Mouse (Mus musculus): ENCODE measurements around the gene Sept11.

The Sept11 gene

GRCm38 (mm10) chr5:93095301-93095700, 2.1 kb downstream of the Sept11 start:
- no peak for DNase-seq (ENCODE audit: low spot score in 2 of 2)

- DNase-seq (ENCODE audit: low spot score in 2 of 2): no peak
Measured at GRCm38 (mm10) chr5:93097204-93097906, 4.1 kb downstream of the Sept11 start.

GRCm38 (mm10) chr5:93098219-93098618, 5.0 kb downstream of the Sept11 start:
- DNase-seq (ENCODE audit: low spot score in 2 of 2): no peak

GRCm38 (mm10) chr5:93098811-93099210, 5.6 kb downstream of the Sept11 start:
- no peak for DNase-seq (ENCODE audit: low spot score in 2 of 2)

GRCm38 (mm10) chr5:93100906-93101305, 7.7 kb downstream of the Sept11 start:
- DNase-seq (ENCODE audit: low spot score in 2 of 2): no peak

DNA sequence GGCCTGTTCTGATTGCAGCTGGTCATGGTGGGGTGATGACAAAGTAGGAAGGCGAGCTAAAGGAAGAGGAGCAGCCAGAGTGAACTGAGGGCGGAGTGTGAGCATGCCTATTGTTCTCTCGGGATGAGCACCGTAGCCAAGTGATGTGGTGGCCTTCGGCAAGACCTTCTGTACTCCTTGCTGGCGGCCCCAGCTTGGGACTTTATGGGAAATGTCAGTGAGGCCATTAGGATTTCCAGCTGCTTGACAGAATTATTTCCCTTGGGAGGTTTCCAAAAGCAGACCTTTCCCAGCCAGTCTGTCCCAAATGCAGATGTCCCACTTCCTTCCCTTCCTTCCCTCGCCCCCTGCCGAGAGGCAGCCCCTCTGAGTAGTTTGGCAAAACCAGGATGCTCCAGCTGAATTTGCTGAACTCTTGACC, 8.1 kb downstream of the Sept11 start:
- no peak for DNase-seq (ENCODE audit: low spot score in 2 of 2)

GRCm38 (mm10) chr5:93103603-93104002, 10.4 kb downstream of the Sept11 start:
- no peak for DNase-seq (ENCODE audit: low spot score in 2 of 2)

GRCm38 (mm10) chr5:93104987-93105823, 12.0 kb downstream of the Sept11 start:
- no peak for DNase-seq (ENCODE audit: low spot score in 2 of 2)

- no peak for DNase-seq (ENCODE audit: low spot score in 2 of 2)
Measured at GRCm38 (mm10) chr5:93106048-93106447, 12.8 kb downstream of the Sept11 start.

- DNase-seq (ENCODE audit: low spot score in 2 of 2): no peak
Measured at GRCm38 (mm10) chr5:93108703-93109102, 15.5 kb downstream of the Sept11 start.

- no peak for DNase-seq (ENCODE audit: low spot score in 2 of 2)
Measured at GRCm38 (mm10) chr5:93109555-93109954, 16.3 kb downstream of the Sept11 start.

DNA sequence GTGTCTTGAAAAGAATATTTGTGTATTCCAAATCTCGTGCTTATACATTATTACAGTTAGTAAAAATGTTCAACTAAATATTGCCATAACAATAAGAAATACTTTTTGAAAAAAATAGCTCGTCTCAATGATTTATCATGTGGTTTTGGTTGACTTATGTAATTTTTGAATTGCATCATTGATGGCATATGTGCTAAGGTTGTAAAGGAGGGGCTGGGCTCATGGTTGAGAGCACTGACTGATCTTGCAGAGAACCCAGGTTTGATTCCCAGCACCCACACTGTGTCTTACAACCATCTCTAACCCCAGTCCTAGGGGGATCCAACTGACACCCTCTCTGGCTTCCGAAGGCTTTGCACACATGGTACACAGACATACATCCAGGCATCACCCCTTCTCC, 19.1 kb downstream of the Sept11 start:
- DNase-seq (ENCODE audit: low spot score in 2 of 2): no peak

DNA sequence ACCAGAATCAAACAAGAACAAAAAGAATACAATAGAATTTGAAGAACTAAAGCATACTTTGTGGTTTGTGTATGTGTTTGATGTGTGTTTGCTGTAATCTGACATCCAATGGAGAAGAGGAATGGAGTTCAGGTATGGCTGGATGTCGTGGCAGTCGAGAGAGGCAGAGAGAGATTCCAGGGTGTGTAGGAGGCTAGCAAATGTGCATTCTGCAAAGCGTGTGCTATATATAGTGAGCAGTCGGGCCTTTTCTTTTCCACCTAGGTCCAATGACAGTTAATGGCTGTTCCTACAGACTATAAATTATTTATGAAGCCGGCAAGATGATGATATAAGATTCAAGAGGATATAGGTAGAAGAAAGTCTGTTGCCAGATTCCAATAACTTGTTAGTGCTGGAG, 20.3 kb downstream of the Sept11 start:
- no peak for DNase-seq (ENCODE audit: low spot score in 2 of 2)

DNA sequence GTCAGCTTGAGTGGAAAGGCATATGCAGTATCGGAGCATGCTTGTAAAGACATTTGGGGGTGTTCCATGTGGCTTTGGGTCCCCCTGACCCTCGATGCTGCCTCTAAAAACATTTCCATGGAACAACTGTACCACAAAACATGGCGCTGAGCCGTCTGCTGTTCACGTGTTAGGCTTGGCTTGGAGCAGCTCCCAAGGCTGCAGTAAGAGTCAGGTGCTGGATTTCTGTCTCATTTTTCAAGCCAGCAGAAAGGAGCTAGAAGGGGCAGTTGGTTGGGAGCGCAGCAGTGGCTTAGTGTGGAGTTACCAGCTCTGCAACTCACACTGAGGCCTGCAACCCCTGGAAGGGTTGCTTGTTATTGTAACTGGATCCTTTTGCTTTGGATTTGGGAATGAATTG, 21.3 kb downstream of the Sept11 start:
- no peak for DNase-seq (ENCODE audit: low spot score in 2 of 2)

- DNase-seq (ENCODE audit: low spot score in 2 of 2): no peak
Measured at GRCm38 (mm10) chr5:93115059-93115458, 21.8 kb downstream of the Sept11 start.

GRCm38 (mm10) chr5:93115854-93116253, 22.6 kb downstream of the Sept11 start:
- DNase-seq (ENCODE audit: low spot score in 2 of 2): no peak

- DNase-seq (ENCODE audit: low spot score in 2 of 2): no peak
Measured at GRCm38 (mm10) chr5:93117648-93118047, 24.4 kb downstream of the Sept11 start.

- DNase-seq (ENCODE audit: low spot score in 2 of 2): no peak
Measured at GRCm38 (mm10) chr5:93121660-93122059, 28.4 kb downstream of the Sept11 start.

DNA sequence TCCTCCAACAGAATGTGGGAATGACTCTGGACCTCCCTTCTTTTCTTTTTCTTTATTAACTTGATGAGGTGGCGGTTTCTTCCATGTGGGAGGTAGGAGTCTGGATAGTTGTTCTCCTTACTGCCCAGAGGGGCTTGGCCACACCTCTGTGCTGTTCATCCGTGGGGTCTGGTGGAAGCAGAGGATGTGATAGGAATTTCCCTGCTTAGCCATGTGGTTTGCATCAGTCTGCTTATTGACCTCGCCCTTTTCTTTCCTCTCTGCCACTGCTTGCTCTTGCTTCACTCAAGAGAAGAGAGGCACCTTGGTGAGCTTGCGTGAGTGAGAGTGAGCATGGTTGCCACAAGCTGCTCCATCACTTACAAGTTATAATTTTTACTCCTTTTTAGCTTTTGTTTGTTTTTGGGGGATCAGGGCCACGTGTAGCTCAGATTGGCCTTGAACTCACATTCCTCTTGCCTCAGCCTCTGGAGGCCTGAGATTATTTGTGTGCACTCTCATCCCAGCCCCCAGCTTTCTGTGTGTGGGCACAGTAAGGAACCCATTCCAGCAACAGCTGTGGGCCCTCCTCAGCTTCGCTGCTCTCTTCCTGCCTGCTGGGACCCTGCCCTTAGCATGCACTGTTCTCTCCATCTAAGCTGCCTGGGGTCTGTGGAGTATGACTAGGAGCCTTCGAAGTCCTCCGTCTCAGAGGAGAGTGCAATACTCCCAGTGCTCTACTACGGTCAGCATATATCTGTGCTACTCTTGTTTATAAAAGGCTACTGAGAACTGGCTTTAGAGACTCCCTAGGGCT, 31.0 kb downstream of the Sept11 start:
- DNase-seq (ENCODE audit: low spot score in 2 of 2): no peak

DNA sequence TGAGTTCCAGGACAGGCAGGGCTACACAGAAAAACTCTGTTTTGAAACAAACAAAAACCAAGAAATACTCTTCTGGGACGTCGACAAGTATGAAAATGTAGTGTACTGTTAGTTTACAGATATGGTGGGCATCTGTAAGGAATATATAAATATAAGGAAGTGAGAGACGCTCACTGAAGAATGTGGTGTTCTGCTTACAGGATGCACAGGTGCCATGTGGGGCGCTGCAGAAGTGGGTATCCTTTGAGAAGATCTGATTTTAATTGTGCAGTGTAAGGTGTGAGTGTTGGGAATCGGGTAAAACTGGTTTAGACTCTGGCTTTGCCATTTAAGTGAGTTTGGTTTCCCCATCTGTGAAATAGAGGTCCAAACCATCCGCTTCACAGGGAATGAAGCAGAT, 32.1 kb downstream of the Sept11 start:
- DNase-seq (ENCODE audit: low spot score in 2 of 2): no peak

DNA sequence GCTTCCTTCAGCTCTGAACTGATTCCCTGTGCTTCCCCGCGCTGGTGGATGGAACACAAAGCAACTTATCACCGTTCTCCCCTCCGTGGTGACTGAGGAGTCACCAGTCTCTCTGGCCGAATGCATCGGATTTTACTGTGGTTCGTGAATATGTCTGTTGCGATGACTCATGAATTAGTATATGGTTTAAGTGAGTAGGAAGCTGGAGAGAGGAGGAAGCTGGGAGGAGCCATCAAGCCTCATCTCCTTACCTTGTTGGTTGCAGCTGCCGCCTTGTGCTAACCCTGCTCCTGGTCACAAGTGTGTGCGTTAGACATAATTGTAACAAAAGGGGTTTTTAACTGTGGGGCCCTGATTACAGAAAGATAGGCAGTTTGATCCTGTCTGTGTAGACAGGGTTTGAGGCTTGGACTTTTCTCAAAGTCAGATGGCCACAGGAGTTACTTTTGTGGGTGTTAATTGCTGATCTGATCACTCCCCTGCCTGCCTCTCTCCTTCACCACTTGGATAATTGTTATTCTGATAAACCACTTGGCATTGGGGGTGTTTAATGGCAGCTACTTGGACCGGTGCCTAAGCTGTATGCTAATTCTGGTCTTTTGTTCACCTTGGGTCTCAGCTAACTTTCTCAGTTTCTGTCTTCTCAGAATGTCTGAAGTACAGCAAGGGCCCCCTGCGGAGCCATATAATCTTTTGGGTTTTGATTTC, 33.1 kb downstream of the Sept11 start:
- DNase-seq (ENCODE audit: low spot score in 2 of 2): no peak
